Mouse (Mus musculus): ENCODE results near the gene Med15.
"Not testable (repeated sequence)": the region's sequence is repeated elsewhere in the genome, so short reads cannot be mapped to it uniquely, and the experiment has no call there.

The Med15 gene

GRCm38 (mm10) chr16:17614740-17615139 is 118.0 kb downstream of the Med15 start:
- DNase-seq = not testable (repeated sequence)

GRCm38 (mm10) chr16:17611383-17611782 is 121.3 kb downstream of the Med15 start:
- DNase-seq = no peak

GRCm38 (mm10) chr16:17605684-17606083 is 127.0 kb downstream of the Med15 start:
- DNase-seq = no peak

- no peak for DNase-seq
Observed at GRCm38 (mm10) chr16:17604941-17605340, 127.8 kb downstream of the Med15 start.
